Mouse (Mus musculus) heart, postnatal 4 days (tissue): ENCODE results near the gene Mbl2. TPM values are rescaled to one million over a fixed set of nuclear protein-coding genes. Genes with fewer than 3 reads are reported as not detected.

ENCODE experiments used
- microRNA-seq, 2 experiments: library from miRNA; unstranded; fragments of <30 nt; microRNA quantifications; one replicate each; pipeline ENCODE4 v1.2.0; 2021 to 2022
- total RNA-seq, 2 experiments: library from RNA; stranded (reverse); gene quantifications; 2 replicates each; pipeline ENCODE4 v1.2.3; 2021

Gene Mbl2
- total RNA-seq, 2 experiments from 2014 or later, result not detected

Small RNAs within 50 kb of the gene (microRNA-seq; reads per million reads assigned to microRNA genes)
- gene Gm24108, result 0 reads per million in 2 experiments

Other genes starting within 250 kb of the Mbl2 start
- not detected for gene Trpd52l3, start 229.2 kb upstream of the Mbl2 start, total RNA-seq
- gene Uhrf2, start 202.4 kb upstream of the Mbl2 start, total RNA-seq, result 10 to 100 TPM; 30.4 to 33.0 TPM
- gene Gldc, start 57.5 kb upstream of the Mbl2 start, total RNA-seq, result under 1 TPM; 0.34 to 0.43 TPM